Comparison of ENCODE assay signal across 13 mouse cellular contexts in genomic region chr9:66886818-66887217, GRCm38 (mm10). TPM values are rescaled to one million over a fixed set of nuclear protein-coding genes. Genes with fewer than 3 reads are reported as not detected.
DNase-seq lines count a peak whose midpoint lies in the region; ATAC-seq and TF ChIP-seq lines count a peak whose summit lies in the region.
"Had no signal": no experiment of that assay in that cellular context is flagged by ENCODE, and none has a peak within 500 bp of the region (broad histone marks: within the 10 kb centered on the region; RNA-seq: fewer than 3 reads in every experiment).

No protein-coding gene starts in this region.

- H3K27ac ChIP-seq in heart, embryonic 10.5 days = no peak overlapping the region
- 0 out of 2 replicates have a peak overlapping the region, but pooled peaks have one; percentile 22 for H3K27ac ChIP-seq in liver, embryonic 16.5 days (ENCODE audit: low read length)
- H3K27ac ChIP-seq in stomach, postnatal 0 days (replicated peaks) = no peak overlapping the region

- intact Hi-C loops in heart, postnatal 25 days (cut with DNase I) = no loop called here
- intact Hi-C loops in gastrocnemius, postnatal 36 days (cut with DNase I) = no loop called here

- TF ChIP-seq CTCF in stomach, postnatal 0 days (IDR thresholded peaks at IDR 0.05; ENCODE audit: low read depth) = no peak

- no peak for TF ChIP-seq EP300 in stomach, postnatal 0 days (optimal IDR thresholded peaks at IDR 0.05)

- WGBS in heart, embryonic 10.5 days = 79% methylated on average over 6 of the region's 6 CpGs
- 65% methylated on average over 6 of the region's 6 CpGs for WGBS in liver, embryonic 16.5 days (ENCODE audit: insufficient replicate concordance)
- 70% methylated on average over 6 of the region's 6 CpGs for WGBS in stomach, postnatal 0 days

- peaks cover 18% of the 10 kb centered on the region for H3K4me1 ChIP-seq in heart, embryonic 10.5 days
- peaks cover 23% of the 10 kb centered on the region for H3K4me1 ChIP-seq in liver, embryonic 16.5 days (ENCODE audit: control insufficient read depth, low read depth, low read length)
- H3K4me1 ChIP-seq in stomach, postnatal 0 days (replicated peaks; ENCODE audit: control insufficient read depth, insufficient read depth) = peaks cover 7% of the 10 kb centered on the region; the same call in 1 of the 2 replicates

- H3K4me3 ChIP-seq in heart, embryonic 10.5 days = no peak overlapping the region
- H3K4me3 ChIP-seq in liver, embryonic 16.5 days (ENCODE audit: low read depth, low read length) = no peak overlapping the region
- H3K4me3 ChIP-seq in stomach, postnatal 0 days (ENCODE audit: low read depth, low read length) = no peak overlapping the region
- H3K4me3 ChIP-seq: erythroblast, embryonic 14.5 days had no signal

- ATAC-seq in liver, embryonic 16.5 days (ENCODE audit: low read depth) = peak; percentile 49
- ATAC-seq in stomach, postnatal 0 days (ENCODE audit: low FRiP score, low TSS enrichment) = peak; percentile 40
- ATAC-seq: midbrain, embryonic 16.5 days had no signal

- peak; percentile 16 for DNase-seq in heart, postnatal 25 days (ENCODE audit: low spot score)
- DNase-seq in heart, embryonic 10.5 days (ENCODE audit: low spot score) = no peak
- peak; percentile 29 for DNase-seq in urinary bladder, postnatal 14 days (ENCODE audit: low spot score)
- no peak for DNase-seq in urinary bladder, adult 2 months (ENCODE audit: low spot score)
- no peak for DNase-seq in stomach, postnatal 0 days (ENCODE audit: low spot score)
- no peak for DNase-seq in kidney, adult 9 months
- DNase-seq in gastrocnemius, postnatal 36 days = no peak
- DNase-seq: cerebellum, adult 11-12 months; kidney, adult 18-20 months had no signal

- H3K9me3 ChIP-seq in heart, embryonic 10.5 days = no peaks in the 10 kb centered on the region
- H3K9me3 ChIP-seq in liver, embryonic 16.5 days (replicated peaks; ENCODE audit: control insufficient read depth, low read length) = no peaks in the 10 kb centered on the region
- H3K9me3 ChIP-seq in stomach, postnatal 0 days (ENCODE audit: control insufficient read depth, low read length) = no peaks in the 10 kb centered on the region

- H3K27me3 ChIP-seq in heart, embryonic 10.5 days (ENCODE audit: insufficient read depth, poor library complexity, severe bottlenecking) = no peaks in the 10 kb centered on the region
- H3K27me3 ChIP-seq in liver, embryonic 16.5 days (ENCODE audit: control insufficient read depth, insufficient read depth, low read depth, low read length) = no peaks in the 10 kb centered on the region
- H3K27me3 ChIP-seq in stomach, postnatal 0 days (ENCODE audit: control insufficient read depth, insufficient read depth, low read length) = no peaks in the 10 kb centered on the region
- H3K27me3 ChIP-seq: CH12.LX had no signal

- no peaks in the 10 kb centered on the region for H3K36me3 ChIP-seq in heart, embryonic 10.5 days
- H3K36me3 ChIP-seq in liver, embryonic 16.5 days (ENCODE audit: control insufficient read depth, insufficient read depth) = no peaks in the 10 kb centered on the region
- no peaks in the 10 kb centered on the region for H3K36me3 ChIP-seq in stomach, postnatal 0 days (ENCODE audit: control insufficient read depth, insufficient read depth, low read length)

- no peak overlapping the region for H3K9ac ChIP-seq in liver, embryonic 16.5 days (ENCODE audit: low read depth, low read length)
- no peak overlapping the region for H3K9ac ChIP-seq in stomach, postnatal 0 days (ENCODE audit: low read length)

- H3K4me2 ChIP-seq in liver, embryonic 16.5 days (ENCODE audit: low read depth, low read length) = no peak overlapping the region
- H3K4me2 ChIP-seq in stomach, postnatal 0 days (replicated peaks; ENCODE audit: low read depth) = no peak overlapping the region

RNA-seq across cellular contexts. Expression of gene Rab8b, which starts 32.7 kb away (rescaled TPM):
- total RNA-seq in heart, postnatal 25 days (2021) = 1 to 10 TPM; 8.9 to 9.9 TPM
- polyA plus RNA-seq in heart, embryonic 10.5 days (2016; fragmentation: Nextera tagmentation; extraction: Ambion mirVana) = 21.1 and 21.3 TPM in 2 replicates
- polyA plus RNA-seq in urinary bladder, adult 2 months (2012; rRNA removed) = 18.9 and 20.1 TPM in 2 replicates
- 30.4 and 30.6 TPM in 2 replicates for polyA plus RNA-seq in liver, embryonic 16.5 days (2015; fragmentation: Nextera tagmentation; extraction: Ambion mirVana)
- polyA plus RNA-seq in stomach, postnatal 0 days (2015; fragmentation: Nextera tagmentation; extraction: Ambion mirVana) = 9.2 and 9.4 TPM in 2 replicates
- total RNA-seq in gastrocnemius, postnatal 36 days (2021) = 1 to 10 TPM; 5.0 to 5.5 TPM

RNA-seq across cellular contexts. Expression of gene Aph1c, which starts 52.3 kb away (rescaled TPM):
- total RNA-seq in heart, postnatal 25 days (2021) = 1 to 10 TPM in 1 of 2 experiments, under 1 TPM in 1; 0.89 to 2.0 TPM
- 1.5 and 2.4 TPM in 2 replicates for polyA plus RNA-seq in heart, embryonic 10.5 days (2016; fragmentation: Nextera tagmentation; extraction: Ambion mirVana)
- 3.7 and 5.0 TPM in 2 replicates for polyA plus RNA-seq in urinary bladder, adult 2 months (2012; rRNA removed)
- polyA plus RNA-seq in liver, embryonic 16.5 days (2015; fragmentation: Nextera tagmentation; extraction: Ambion mirVana) = 3.8 and 4.0 TPM in 2 replicates
- polyA plus RNA-seq in stomach, postnatal 0 days (2015; fragmentation: Nextera tagmentation; extraction: Ambion mirVana) = 3.0 and 3.2 TPM in 2 replicates
- total RNA-seq in gastrocnemius, postnatal 36 days (2021) = under 1 TPM; 0.33 to 0.44 TPM
- polyA plus RNA-seq: erythroblast, embryonic 14.5 days had no signal

RNA-seq across cellular contexts. Expression of gene Rps27l, which starts 59.1 kb away (rescaled TPM):
- total RNA-seq in heart, postnatal 25 days (2021) = 100 to 1,000 TPM; 180 to 195 TPM
- 626 and 705 TPM in 2 replicates for polyA plus RNA-seq in heart, embryonic 10.5 days (2016; fragmentation: Nextera tagmentation; extraction: Ambion mirVana)
- polyA plus RNA-seq in urinary bladder, adult 2 months (2012; rRNA removed) = 270 and 343 TPM in 2 replicates
- polyA plus RNA-seq in liver, embryonic 16.5 days (2015; fragmentation: Nextera tagmentation; extraction: Ambion mirVana) = 406 and 455 TPM in 2 replicates
- 768 and 843 TPM in 2 replicates for polyA plus RNA-seq in stomach, postnatal 0 days (2015; fragmentation: Nextera tagmentation; extraction: Ambion mirVana)
- total RNA-seq in gastrocnemius, postnatal 36 days (2021) = 100 to 1,000 TPM; 170 to 203 TPM

Comparison
In these comparisons a context has a peak if more than half of its experiments do, and no peak if none do; other contexts are left out.
1. DNase-seq: peak in heart, postnatal 25 days (single experiment) and urinary bladder, postnatal 14 days (single experiment); none in heart, embryonic 10.5 days (single experiment), urinary bladder, adult 2 months (single experiment), stomach, postnatal 0 days (single experiment), kidney, adult 9 months (single experiment) and gastrocnemius, postnatal 36 days (0 of 2).